9 mouse cellular contexts compared by ENCODE assay signal in genomic region chr12:91685674-91686290, GRCm38 (mm10).
DNase-seq lines count a peak whose midpoint lies in the region; ATAC-seq lines count a peak whose summit lies in the region.
"Had no signal": no experiment of that assay in that cellular context is flagged by ENCODE, and none has a peak within 500 bp of the region (broad histone marks: within the 10 kb centered on the region; RNA-seq: fewer than 3 reads in every experiment).

No protein-coding gene starts in this region.

- H3K9ac ChIP-seq in heart, embryonic 13.5 days = 0 out of 2 replicates have a peak overlapping the region, but pooled peaks have one; percentile 6
- peak overlapping the region; percentile 43 for H3K9ac ChIP-seq in embryonic facial prominence, embryonic 11.5 days (replicated peaks; ENCODE audit: low read length)
- peak overlapping the region; percentile 53; the same call in 1 of the 2 replicates for H3K9ac ChIP-seq in limb, embryonic 11.5 days (ENCODE audit: low read length)
- H3K9ac ChIP-seq in neural tube, embryonic 14.5 days (replicated peaks; ENCODE audit: low read depth, low read length) = no peak overlapping the region

- ATAC-seq in heart, embryonic 13.5 days (ENCODE audit: extremely low read depth, insufficient number of reproducible peaks, low FRiP score, low TSS enrichment) = no peak
- peak; percentile 70 for ATAC-seq in embryonic facial prominence, embryonic 11.5 days (replicated peaks; ENCODE audit: insufficient number of reproducible peaks, low FRiP score, low TSS enrichment, low read depth)
- peak; percentile 38; the same call in 1 of the 2 replicates for ATAC-seq in limb, embryonic 11.5 days (ENCODE audit: insufficient number of reproducible peaks, low FRiP score, low TSS enrichment, low read depth)
- ATAC-seq in neural tube, embryonic 14.5 days (ENCODE audit: low read depth) = 0 out of 2 replicates have a peak, but pooled peaks have one; percentile 26
- ATAC-seq in cerebellum, adult (ENCODE audit: insufficient number of reproducible peaks, low FRiP score, low TSS enrichment) = no peak
- ATAC-seq in monocyte, adult 5-6 weeks (replicated peaks; ENCODE audit: insufficient number of reproducible peaks, low FRiP score, low TSS enrichment, poor library complexity, severe bottlenecking) = no peak

- no peaks in the 10 kb centered on the region for H3K36me3 ChIP-seq in heart, embryonic 13.5 days
- H3K36me3 ChIP-seq in embryonic facial prominence, embryonic 11.5 days (replicated peaks; ENCODE audit: control insufficient read depth, insufficient read depth, low read depth, low read length) = no peaks in the 10 kb centered on the region
- H3K36me3 ChIP-seq in limb, embryonic 11.5 days (ENCODE audit: control insufficient read depth, insufficient read depth, low read length) = no peaks in the 10 kb centered on the region
- H3K36me3 ChIP-seq in neural tube, embryonic 14.5 days (ENCODE audit: control insufficient read depth, insufficient read depth, low read length) = no peaks in the 10 kb centered on the region

- peak overlapping the region; percentile 53 for H3K4me2 ChIP-seq in heart, embryonic 13.5 days
- H3K4me2 ChIP-seq in embryonic facial prominence, embryonic 11.5 days (ENCODE audit: low read depth, low read length) = peak overlapping the region; percentile 50
- H3K4me2 ChIP-seq in limb, embryonic 11.5 days (ENCODE audit: low read depth, severe bottlenecking) = peak overlapping the region; percentile 43
- no peak overlapping the region for H3K4me2 ChIP-seq in neural tube, embryonic 14.5 days (ENCODE audit: low read depth, low read length)

- H3K27me3 ChIP-seq in heart, embryonic 13.5 days (replicated peaks) = peaks cover 26% of the 10 kb centered on the region
- no peaks in the 10 kb centered on the region for H3K27me3 ChIP-seq in embryonic facial prominence, embryonic 11.5 days (ENCODE audit: control insufficient read depth, insufficient read depth, low read length)
- no peaks in the 10 kb centered on the region for H3K27me3 ChIP-seq in limb, embryonic 11.5 days (ENCODE audit: control insufficient read depth, insufficient read depth, low read length)
- H3K27me3 ChIP-seq in neural tube, embryonic 14.5 days (ENCODE audit: control insufficient read depth, insufficient read depth, low read length) = no peaks in the 10 kb centered on the region

- H3K4me3 ChIP-seq in heart, embryonic 13.5 days = 0 out of 2 replicates have a peak overlapping the region, but pooled peaks have one; percentile 11
- H3K4me3 ChIP-seq in embryonic facial prominence, embryonic 11.5 days (ENCODE audit: low read depth, low read length) = peak overlapping the region; percentile 18
- H3K4me3 ChIP-seq in limb, embryonic 11.5 days (ENCODE audit: low read depth, low read length) = peak overlapping the region; percentile 16
- no peak overlapping the region for H3K4me3 ChIP-seq in neural tube, embryonic 14.5 days (ENCODE audit: low read depth, low read length)

- 18% methylated on average over 13 of the region's 13 CpGs for WGBS in heart, embryonic 13.5 days
- WGBS in embryonic facial prominence, embryonic 11.5 days = 8% methylated on average over 13 of the region's 13 CpGs
- 7% methylated on average over 13 of the region's 13 CpGs for WGBS in limb, embryonic 11.5 days
- WGBS in neural tube, embryonic 14.5 days = 22% methylated on average over 13 of the region's 13 CpGs

- H3K9me3 ChIP-seq in heart, embryonic 13.5 days = no peaks in the 10 kb centered on the region
- H3K9me3 ChIP-seq in embryonic facial prominence, embryonic 11.5 days (replicated peaks; ENCODE audit: control insufficient read depth, low read length) = no peaks in the 10 kb centered on the region
- H3K9me3 ChIP-seq in limb, embryonic 11.5 days (ENCODE audit: control insufficient read depth, low read length) = no peaks in the 10 kb centered on the region
- H3K9me3 ChIP-seq in neural tube, embryonic 14.5 days (ENCODE audit: control insufficient read depth, low read length) = no peaks in the 10 kb centered on the region

- peaks cover 32% of the 10 kb centered on the region for H3K4me1 ChIP-seq in heart, embryonic 13.5 days
- peaks cover 3% of the 10 kb centered on the region for H3K4me1 ChIP-seq in embryonic facial prominence, embryonic 11.5 days (ENCODE audit: control insufficient read depth, insufficient read depth, low read length)
- peaks cover 12% of the 10 kb centered on the region for H3K4me1 ChIP-seq in limb, embryonic 11.5 days (ENCODE audit: control insufficient read depth, insufficient read depth, low read length)
- H3K4me1 ChIP-seq in neural tube, embryonic 14.5 days (ENCODE audit: control insufficient read depth, insufficient read depth, low read length) = peaks cover 20% of the 10 kb centered on the region

- no peak for DNase-seq in heart, adult 11 months
- DNase-seq in embryonic facial prominence, embryonic 11.5 days (ENCODE audit: low spot score) = peak; percentile 58
- DNase-seq in limb, embryonic 11.5 days (ENCODE audit: low spot score) = peak; percentile 61
- no peak for DNase-seq in natural killer cell, adult 2 months (ENCODE audit: low spot score in 2 of 2)
- DNase-seq: cerebellum, adult 11-12 months had no signal

- no peak overlapping the region for H3K27ac ChIP-seq in heart, embryonic 13.5 days (replicated peaks)
- 0 out of 2 replicates have a peak overlapping the region, but pooled peaks have one; percentile 35 for H3K27ac ChIP-seq in embryonic facial prominence, embryonic 11.5 days (replicated peaks; ENCODE audit: low read depth, low read length)
- no peak overlapping the region; the same call in 1 of the 2 replicates for H3K27ac ChIP-seq in limb, embryonic 11.5 days (replicated peaks; ENCODE audit: low read depth, low read length)
- no peak overlapping the region for H3K27ac ChIP-seq in neural tube, embryonic 14.5 days (ENCODE audit: low read depth, low read length)

Comparison
In these comparisons a context has a peak if more than half of its experiments do, and no peak if none do; other contexts are left out.
1. ATAC-seq: peak in embryonic facial prominence, embryonic 11.5 days (single experiment), limb, embryonic 11.5 days (single experiment) and neural tube, embryonic 14.5 days (single experiment); none in heart, embryonic 13.5 days (single experiment), cerebellum, adult (single experiment) and monocyte, adult 5-6 weeks (single experiment).
2. DNase-seq: peak in embryonic facial prominence, embryonic 11.5 days (single experiment) and limb, embryonic 11.5 days (single experiment); none in heart, adult 11 months (single experiment) and natural killer cell, adult 2 months (0 of 2).